Mouse (Mus musculus) mature B cell (primary cell): ENCODE results near the gene Ngp.

Experiments
- in situ Hi-C: fragments of 300-500 bp; cut with MboI; formaldehyde crosslinking; loops from 2 replicates; pipeline ENCODE4 v1.14.3; 2019

Gene Ngp

DNA sequence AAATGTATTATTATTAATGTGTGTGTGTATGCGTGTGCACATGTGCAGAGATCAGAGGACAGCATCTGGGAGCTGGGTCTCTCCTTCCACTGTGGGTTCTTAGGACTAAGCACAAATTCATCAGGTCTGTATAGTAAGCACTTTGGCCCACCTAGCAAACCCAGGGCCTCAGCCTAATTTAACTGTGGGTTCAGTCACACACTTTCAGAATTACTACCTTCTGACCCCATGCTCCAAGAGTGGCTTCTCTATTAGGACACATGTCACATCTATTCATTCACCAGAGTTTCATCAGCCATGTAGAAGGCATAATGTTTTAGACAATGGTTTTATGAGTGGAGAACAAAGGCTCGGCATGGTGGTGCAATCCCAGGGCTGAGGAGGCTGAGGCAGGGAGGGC is 13.5 kb downstream of the Ngp start:
- in situ Hi-C loops = no loop called here

DNA sequence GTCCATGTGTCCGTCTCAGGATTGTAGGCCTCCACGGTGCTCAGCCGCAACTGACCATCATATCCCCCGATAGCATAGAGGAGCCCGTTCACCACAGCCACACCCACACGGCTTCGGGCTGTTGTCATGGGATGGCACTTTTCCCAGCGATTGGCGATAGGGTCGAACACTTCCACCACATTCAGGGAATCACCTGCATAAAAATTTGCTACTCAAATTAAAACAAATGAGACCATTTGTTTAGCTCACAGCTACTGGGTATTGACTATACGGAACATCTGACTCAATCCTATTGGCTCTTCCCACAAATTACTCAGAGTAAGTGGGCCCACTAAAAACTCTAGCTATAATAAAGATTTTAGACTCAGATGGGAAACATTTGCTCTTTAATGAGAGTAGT is 16.5 kb downstream of the Ngp start:
- in situ Hi-C loops = no loop called here

DNA sequence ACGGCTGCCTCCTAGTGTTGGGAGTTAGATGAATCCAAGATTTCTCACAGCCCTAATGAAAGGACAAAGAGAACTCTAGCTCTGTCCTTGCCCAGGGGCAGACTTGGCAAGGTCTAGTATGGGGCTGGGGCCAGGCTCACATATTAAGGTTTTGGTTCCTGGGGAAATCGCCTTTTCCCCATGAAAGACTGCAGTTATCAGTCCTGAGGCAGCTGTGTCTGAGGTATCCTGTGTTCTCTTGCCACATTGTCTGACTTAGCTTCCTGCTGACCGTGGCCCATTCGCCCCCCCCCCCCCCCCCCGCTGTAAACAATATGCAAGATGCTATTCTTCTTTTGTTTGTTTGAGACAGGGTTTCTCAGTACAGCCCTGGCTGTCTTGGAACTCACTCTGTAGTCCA is 20.5 kb downstream of the Ngp start:
- in situ Hi-C loops = no loop called here

DNA sequence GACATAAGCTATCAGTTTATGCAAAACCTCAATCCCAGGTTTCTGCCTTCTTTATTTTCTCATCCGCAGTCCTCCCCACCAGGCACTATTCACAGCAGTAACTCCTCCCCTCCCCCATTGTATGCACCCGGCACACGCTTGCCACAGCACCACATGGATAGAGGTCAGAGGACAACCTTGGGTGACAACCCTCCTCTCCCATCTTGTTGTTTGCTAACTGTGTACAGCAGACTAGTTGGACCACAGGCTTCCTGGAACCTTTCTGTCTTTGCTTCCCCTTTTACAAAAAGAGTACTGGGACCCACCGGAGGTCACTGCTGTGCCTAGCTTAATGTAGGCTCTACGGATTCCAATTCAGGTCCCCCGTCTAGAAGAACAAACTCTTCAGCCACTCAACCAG is 21.0 kb downstream of the Ngp start:
- in situ Hi-C loops = no loop called here

DNA sequence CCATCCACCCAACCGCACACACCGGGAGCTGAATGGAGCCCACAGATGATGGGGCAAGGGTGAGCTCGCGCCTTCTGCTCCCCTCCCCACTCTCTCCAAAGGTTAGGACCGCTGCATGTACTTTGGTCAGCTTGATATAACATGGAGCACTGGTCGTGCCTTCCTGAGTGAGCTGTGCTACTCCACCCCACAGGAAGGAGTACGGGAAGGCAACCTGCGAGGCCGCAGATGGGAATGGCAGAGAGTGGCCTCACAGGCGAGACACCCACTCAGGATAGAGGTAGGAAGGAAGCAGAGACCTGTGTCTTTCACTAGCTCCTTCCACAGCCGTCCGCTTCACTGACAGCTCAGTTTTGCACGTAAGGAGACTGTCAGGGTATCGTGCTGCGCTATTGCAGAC is 28.8 kb downstream of the Ngp start:
- in situ Hi-C loops = no loop called here

DNA sequence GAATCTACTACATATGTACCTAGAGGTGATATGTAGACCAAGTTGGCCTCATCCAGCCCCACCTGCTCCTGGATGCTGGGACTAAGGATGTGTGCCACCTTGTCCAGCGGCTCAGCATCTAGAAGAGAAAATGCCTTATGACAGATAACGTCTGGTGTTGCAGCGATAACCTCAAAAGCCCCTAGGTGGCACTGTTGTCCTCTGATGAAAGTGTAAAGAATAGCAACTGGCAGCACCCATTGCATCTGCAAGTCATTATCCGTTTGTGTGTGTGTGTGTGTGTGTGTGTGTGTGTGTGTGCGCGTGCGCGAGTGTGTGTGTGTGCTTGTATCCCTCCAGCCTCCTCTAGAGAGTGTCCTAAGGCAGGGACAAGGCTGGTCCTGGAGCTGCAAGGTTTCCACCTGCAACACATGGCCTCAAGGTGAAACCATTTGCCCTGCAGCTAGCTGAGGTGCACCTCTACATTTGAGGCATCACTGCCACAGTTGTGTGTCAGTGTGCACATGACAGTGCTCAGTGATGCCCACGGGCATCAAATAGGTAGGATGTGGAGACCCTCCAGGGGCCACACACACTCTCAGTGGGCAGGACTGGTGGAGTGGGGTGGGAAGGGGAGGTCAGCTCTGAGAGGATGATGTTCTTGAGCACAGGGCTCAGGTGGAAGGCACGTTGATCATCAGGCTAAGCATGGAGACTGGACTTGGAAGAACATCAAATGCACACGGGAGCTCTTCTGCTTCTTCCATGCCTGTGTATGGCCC is 29.5 kb downstream of the Ngp start:
- in situ Hi-C loops = no loop called here

DNA sequence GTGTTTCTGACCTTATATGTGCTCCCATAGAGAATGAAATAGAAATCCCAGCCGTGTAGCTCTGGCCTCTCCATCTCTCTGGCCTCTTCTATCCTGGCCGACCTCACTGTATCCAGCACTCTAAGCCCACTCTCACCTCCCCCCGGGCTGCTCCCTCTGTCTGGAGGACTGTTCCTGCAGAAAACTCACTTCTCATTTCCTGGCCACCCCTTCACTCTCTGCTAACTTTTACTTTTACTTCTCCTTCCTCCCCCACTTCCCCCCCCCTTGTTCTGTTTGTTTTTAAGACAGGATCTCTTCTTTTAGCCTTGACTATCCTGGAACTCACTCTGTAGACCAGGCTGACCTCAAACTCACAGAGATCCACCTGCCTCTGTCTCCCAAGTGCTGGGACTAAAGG is 33.0 kb downstream of the Ngp start:
- in situ Hi-C loops = no loop called here

DNA sequence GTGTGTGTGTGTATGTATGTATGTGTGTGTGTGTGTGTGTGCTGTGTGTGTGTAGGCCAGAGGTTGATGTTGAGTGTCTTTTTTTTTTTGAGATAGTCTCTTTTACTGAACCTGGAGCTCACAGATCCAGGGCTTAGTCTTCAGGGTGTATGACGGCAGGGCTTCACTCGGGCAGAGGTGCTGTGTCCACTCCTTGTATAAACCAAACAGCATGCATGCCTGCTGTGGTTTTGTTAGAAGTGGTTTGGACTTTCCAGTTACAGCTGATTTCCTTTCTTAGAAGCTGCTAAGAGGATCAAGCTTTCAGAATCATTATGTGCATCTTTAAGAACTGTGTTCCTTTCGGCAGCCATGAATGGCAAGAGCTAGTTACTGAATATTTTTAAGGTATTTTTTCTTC is 38.4 kb downstream of the Ngp start:
- in situ Hi-C loops = no loop called here

DNA sequence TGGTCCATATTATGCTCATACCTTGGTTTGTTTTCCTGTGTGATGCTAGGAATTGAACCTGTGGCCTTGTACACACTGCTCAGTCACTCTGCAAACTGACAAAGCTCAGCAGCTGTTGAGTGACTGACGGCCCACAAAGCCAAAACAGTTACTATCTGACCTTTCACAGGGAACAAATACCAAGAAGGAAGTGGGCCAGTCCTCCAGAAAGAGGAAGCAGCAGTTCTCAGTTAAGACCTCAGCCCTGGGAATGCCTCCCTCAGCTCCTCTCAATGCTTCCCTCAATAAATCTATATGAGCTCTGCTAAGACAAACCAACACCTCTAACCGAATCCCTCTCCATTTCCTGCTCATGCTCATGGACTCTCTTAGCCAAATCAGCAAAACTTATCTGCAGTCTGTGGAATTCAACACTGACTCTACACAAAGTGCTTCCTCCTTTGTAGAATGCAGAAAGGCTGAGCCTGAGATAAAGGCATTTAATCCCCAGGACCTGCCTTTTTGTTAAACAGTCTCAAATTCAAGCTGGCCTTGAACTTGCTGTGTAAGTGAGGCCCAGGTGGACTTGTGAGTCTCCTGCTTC is 39.7 kb downstream of the Ngp start:
- in situ Hi-C loops = no loop called here

DNA sequence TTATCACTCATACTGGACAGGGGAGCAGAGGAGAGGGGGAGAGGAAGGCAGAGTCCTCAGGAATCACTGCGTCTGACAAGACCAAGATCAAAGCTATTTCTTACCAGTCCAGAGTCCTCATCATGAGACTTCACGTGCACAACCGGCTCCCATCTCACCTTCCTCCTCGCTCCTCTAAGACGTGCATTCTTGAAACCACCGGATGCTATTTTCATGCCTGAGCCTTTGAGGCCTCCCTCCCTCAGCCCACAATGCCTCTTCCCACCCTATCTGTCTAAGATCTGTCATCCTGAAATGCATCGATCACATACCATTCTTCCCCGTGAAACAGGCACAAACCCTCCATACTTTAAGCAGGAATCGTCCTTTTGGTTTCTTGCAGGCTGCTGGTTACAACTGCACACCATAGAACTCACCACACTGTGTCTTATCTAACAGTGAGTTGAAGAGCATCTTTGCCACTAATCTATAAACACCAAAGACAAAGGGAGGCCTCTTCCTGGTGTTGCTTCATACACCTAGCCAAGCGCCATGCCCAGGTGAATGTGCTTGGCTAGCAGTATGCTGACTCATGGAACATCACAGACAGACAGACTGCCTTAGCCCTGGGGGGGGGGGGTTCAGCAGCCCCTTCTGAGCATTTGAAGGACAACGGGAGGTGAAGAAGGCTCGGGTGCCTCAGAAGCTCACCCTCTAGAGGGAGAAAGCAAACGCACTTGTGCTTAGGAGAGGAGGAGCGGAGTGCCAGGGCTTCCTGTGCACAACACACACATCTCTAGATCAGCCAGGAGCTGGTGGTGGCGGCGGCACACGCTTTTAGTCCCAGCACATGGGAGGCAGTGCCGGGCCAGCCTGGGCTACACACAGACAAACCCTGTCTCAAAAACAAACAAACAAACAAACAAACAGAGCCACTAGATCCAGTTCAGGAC is 41.6 kb downstream of the Ngp start:
- in situ Hi-C loops = no loop called here

DNA sequence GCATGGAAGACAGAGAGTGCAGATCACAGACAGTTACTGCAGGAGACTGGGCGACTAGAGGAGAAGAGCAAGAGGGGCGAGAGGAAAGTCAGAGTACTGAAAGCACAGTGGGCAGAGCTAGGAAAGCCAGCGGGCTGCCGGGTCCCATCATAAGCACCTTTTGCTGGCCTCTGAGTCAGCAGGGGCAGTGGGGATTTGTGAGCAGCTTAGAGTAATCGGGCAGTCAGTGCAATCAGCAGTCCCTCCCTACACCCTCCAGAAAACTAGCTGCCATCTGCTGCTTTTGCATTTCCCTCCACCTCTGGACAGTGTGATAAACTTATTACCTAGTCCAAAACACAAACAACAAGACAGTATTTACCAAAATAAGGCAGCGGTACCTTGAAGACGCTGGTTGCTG is 42.8 kb downstream of the Ngp start:
- in situ Hi-C loops = no loop called here

DNA sequence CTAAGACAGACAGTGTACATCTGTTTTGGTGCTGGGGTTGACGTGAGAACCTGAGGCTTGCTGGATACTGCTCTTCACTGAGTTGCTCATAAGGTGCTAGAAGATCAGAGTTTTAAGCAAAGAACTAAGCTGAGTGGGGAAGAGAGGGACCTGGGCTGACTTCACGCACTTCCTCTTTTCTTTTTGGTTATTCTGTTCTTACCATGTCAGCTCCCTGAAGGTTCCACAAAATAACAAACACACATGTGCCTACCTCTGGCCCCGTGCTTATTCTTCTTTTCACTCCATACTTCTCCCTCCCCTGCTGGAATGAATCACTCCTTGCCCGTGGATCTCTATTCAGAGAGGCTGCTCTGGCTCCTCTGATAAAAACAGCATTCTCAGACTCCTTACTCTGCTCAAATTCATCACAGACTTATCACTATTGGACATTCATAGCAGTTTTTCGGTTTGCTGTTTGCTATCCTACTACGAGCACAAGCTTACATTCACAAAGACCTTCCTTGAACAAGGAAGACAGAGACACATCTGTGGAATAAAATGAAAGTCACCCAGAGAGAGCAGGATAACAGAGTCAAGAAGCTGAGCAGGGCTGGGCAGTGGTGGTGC is 44.5 kb downstream of the Ngp start:
- in situ Hi-C loops = no loop called here

DNA sequence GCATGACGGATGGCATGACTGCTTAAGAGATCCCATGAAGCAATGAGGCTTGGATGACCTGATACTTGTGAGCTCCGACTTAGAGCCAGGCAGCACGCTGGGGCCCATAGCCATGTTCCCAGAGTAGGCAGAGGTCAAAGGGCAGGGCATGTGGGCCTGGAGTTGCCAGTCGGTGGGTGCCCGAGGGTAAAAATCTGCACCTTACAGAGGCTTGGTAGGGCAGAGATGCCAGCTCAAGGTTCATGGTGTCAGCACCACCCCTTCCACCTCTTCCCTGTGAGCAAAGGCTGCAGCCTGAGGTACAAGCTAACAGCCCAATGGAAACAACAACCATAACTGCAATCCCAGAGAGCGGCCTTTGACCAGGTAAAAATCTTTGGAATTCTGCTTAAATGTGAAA is 45.8 kb downstream of the Ngp start:
- in situ Hi-C loops = no loop called here

DNA sequence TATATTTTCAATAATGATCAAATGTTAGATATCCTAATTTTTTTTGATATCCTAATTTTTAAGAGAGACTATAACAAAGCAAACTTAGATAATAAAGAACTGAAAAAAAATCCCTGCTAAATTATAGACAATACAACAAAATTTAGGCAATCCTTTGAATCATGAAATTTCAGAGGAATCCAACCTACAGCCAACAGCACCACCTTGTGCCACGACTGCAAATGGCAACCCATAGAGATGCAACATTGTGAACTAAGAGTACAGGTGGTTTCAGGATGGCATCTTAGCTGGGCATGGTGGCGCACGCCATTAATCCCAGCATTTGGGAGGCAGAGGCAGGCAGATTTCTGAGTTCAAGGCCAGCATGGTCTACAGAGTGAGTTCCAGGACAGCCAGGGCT is 46.6 kb downstream of the Ngp start:
- in situ Hi-C loops = no loop called here
